Mouse (Mus musculus) erythroblast, embryonic 14.5 days (primary cell): ENCODE results near the gene Aqp11.

Source experiments
- GATA1 ChIP-seq: IDR thresholded peaks from 2 replicates; pipeline ENCODE4 v1.6.1; 2012; ENCODE audit warnings: low read length, inconsistent platforms, mixed read lengths
- TAL1 ChIP-seq: IDR thresholded peaks from 3 replicates; pipeline ENCODE4 v1.6.1; 2012; ENCODE audit warnings: low read length, inconsistent platforms, mixed read lengths

DNA sequence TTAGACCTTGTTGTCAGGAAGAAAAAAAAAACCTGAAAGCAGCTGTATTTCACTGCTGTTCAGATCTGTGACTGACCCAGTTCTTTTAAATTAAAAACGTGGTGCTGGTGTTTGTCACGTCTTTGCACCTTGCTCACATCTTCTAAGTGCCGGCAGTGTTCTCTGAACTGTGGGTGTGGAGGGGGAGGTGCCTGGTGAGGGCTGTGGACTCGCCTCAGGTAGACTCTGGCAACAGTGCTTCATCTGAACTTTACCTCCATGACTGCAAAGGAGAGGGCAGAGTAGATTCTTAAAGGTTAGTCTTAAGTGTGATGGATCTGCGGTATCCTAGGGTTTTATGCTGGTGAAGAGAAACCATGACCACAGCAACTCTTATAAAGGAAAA lies 27.9 kb upstream of the Aqp11 start:
- TF ChIP-seq TAL1, result no peak
- no peak for TF ChIP-seq GATA1
